8 mouse cellular contexts compared by ENCODE assay signal in the genomic region with DNA sequence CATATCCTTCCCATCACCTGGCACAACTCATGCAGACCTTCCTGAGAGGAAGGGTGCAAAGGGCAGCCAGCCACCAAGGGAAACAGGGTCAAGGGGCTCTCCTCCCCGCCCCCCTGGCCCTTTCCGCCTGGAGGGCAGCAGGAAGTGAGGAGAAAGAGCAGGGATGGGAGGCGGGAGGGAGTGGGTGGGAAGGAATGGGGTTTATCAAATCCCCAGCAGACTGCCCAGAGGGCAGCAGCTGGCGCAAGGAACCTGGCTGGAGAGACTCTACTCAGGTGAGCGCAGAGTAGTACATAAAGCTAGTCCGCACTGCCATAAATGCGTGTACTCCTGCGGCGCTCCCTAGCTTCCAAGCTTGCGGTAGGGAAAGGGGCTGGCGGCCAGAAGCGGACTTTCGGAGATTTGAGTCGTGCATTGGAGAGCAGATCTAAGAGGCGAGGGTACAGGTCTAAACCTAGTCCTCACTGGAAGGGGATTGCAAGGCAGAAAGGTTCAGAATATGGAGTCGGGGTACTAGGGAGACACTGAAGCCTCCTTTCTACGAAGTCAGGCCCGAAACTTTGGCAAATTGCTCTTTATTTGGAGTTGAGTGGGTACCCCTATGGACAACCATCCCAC. TPM values are rescaled to one million over a fixed set of nuclear protein-coding genes. Genes with fewer than 3 reads are reported as not detected.
A peak's percentile ranks its signal among the peaks of the same experiment; 100 is the strongest.
DNase-seq lines count a peak whose midpoint lies in the region; ATAC-seq and TF ChIP-seq lines count a peak whose summit lies in the region.

Gene Hyal2 (plus strand): TSS at position 244 of the 618 bp plus-strand sequence.

- H3K9ac ChIP-seq in embryonic facial prominence, embryonic 14.5 days (ENCODE audit: low read depth, low read length) = peak within 1 kb of the TSS; percentile 66
- peak within 1 kb of the TSS; percentile 94 for H3K9ac ChIP-seq in heart, embryonic 16.5 days (ENCODE audit: low read length)
- H3K9ac ChIP-seq in lung, embryonic 14.5 days = peak within 1 kb of the TSS; percentile 89

- H3K9me3 ChIP-seq in embryonic facial prominence, embryonic 14.5 days (ENCODE audit: control insufficient read depth, low read length) = no peaks in the 10 kb centered on the region
- H3K9me3 ChIP-seq in heart, embryonic 16.5 days (replicated peaks; ENCODE audit: control insufficient read depth, low read length) = no peaks in the 10 kb centered on the region
- no peaks in the 10 kb centered on the region for H3K9me3 ChIP-seq in lung, embryonic 14.5 days (ENCODE audit: low read depth, low read length)

- WGBS in embryonic facial prominence, embryonic 14.5 days = 9% methylated on average over 18 of the region's 18 CpGs
- WGBS in heart, embryonic 16.5 days = 16% methylated on average over 18 of the region's 18 CpGs
- WGBS in lung, embryonic 14.5 days = 7% methylated on average over 18 of the region's 18 CpGs

- no peak for ATAC-seq in embryonic facial prominence, embryonic 14.5 days (ENCODE audit: low read depth)
- no peak for ATAC-seq in heart, embryonic 16.5 days (replicated peaks; ENCODE audit: extremely low read depth, insufficient read depth, low FRiP score)
- no peak; the same call in 1 of the 2 replicates for ATAC-seq in lung, embryonic 14.5 days (ENCODE audit: insufficient read depth)
- no peak for ATAC-seq in granulocyte monocyte progenitor cell, adult 5-6 weeks (replicated peaks; ENCODE audit: poor library complexity, severe bottlenecking)

- no peak for DNase-seq in left cerebral cortex, adult 8-10 months (ENCODE audit: low spot score in 2 of 2)
- no peak for DNase-seq in left cerebral cortex, adult 9 months (ENCODE audit: low spot score in 2 of 2)
- DNase-seq in embryonic facial prominence, embryonic 14.5 days (ENCODE audit: low spot score) = no peak
- peak; percentile 88 for DNase-seq in kidney, postnatal 14 days
- DNase-seq in lung, embryonic 14.5 days = no peak
- DNase-seq in urinary bladder, adult 18-20 months (ENCODE audit: low spot score in 2 of 2) = no peak

- TF ChIP-seq CTCF in lung, embryonic 14.5 days (IDR thresholded peaks at IDR 0.05; ENCODE audit: low read depth) = no peak

- peak within 1 kb of the TSS; percentile 63 for H3K4me2 ChIP-seq in embryonic facial prominence, embryonic 14.5 days (ENCODE audit: low read depth, low read length)
- peak within 1 kb of the TSS; percentile 75 for H3K4me2 ChIP-seq in heart, embryonic 16.5 days (ENCODE audit: low read depth, low read length)
- peak within 1 kb of the TSS; percentile 65 for H3K4me2 ChIP-seq in lung, embryonic 14.5 days

- no peaks in the 10 kb centered on the region for H3K27me3 ChIP-seq in embryonic facial prominence, embryonic 14.5 days (replicated peaks; ENCODE audit: control insufficient read depth, insufficient read depth, low read length)
- H3K27me3 ChIP-seq in heart, embryonic 16.5 days (ENCODE audit: control insufficient read depth, insufficient read depth, low read length) = no peaks in the 10 kb centered on the region
- no peaks in the 10 kb centered on the region for H3K27me3 ChIP-seq in lung, embryonic 14.5 days (ENCODE audit: insufficient read depth, low read length)

- H3K4me1 ChIP-seq in embryonic facial prominence, embryonic 14.5 days (ENCODE audit: control insufficient read depth, insufficient read depth, low read length) = peaks cover 32% of the 10 kb centered on the region
- H3K4me1 ChIP-seq in heart, embryonic 16.5 days (ENCODE audit: control insufficient read depth, insufficient read depth, low read length) = peaks cover 42% of the 10 kb centered on the region
- peaks cover 28% of the 10 kb centered on the region for H3K4me1 ChIP-seq in lung, embryonic 14.5 days (ENCODE audit: insufficient read depth)

- peak within 1 kb of the TSS; percentile 52 for H3K4me3 ChIP-seq in embryonic facial prominence, embryonic 14.5 days (ENCODE audit: low read depth, low read length)
- H3K4me3 ChIP-seq in heart, embryonic 16.5 days (ENCODE audit: low read length) = peak within 1 kb of the TSS; percentile 87
- H3K4me3 ChIP-seq in lung, embryonic 14.5 days (ENCODE audit: low read depth, low read length) = peak within 1 kb of the TSS; percentile 84

- peaks cover 45% of the 10 kb centered on the region for H3K36me3 ChIP-seq in embryonic facial prominence, embryonic 14.5 days (ENCODE audit: control insufficient read depth, insufficient read depth, low read length)
- peaks cover 14% of the 10 kb centered on the region for H3K36me3 ChIP-seq in heart, embryonic 16.5 days (ENCODE audit: control insufficient read depth, insufficient read depth)
- peaks cover 42% of the 10 kb centered on the region for H3K36me3 ChIP-seq in lung, embryonic 14.5 days (ENCODE audit: insufficient read depth)

- H3K27ac ChIP-seq in embryonic facial prominence, embryonic 14.5 days (replicated peaks; ENCODE audit: low read depth, low read length) = peak within 1 kb of the TSS; percentile 88
- H3K27ac ChIP-seq in heart, embryonic 16.5 days (ENCODE audit: low read length) = peak within 1 kb of the TSS; percentile 93
- peak within 1 kb of the TSS; percentile 92 for H3K27ac ChIP-seq in lung, embryonic 14.5 days (ENCODE audit: low read depth)

RNA-seq across cellular contexts. Expression of gene Hyal2, which starts in this region (rescaled TPM):
- total RNA-seq in left cerebral cortex, adult 8-10 months (2022) = 10 to 100 TPM; 13.0 to 18.0 (median 15.4) TPM
- polyA plus RNA-seq in embryonic facial prominence, embryonic 14.5 days (2014; fragmentation: Nextera tagmentation; extraction: Ambion mirVana) = 106 and 112 TPM in 2 replicates
- polyA plus RNA-seq in heart, embryonic 16.5 days (2015; fragmentation: Nextera tagmentation; extraction: Ambion mirVana) = 87.4 and 87.7 TPM in 2 replicates
- 126 and 129 TPM in 2 replicates for polyA plus RNA-seq in lung, embryonic 14.5 days (2014; fragmentation: Nextera tagmentation; extraction: Ambion mirVana)
- total RNA-seq in granulocyte monocyte progenitor cell, adult 5-6 weeks (2014; fragmentation: Nextera tagmentation) = 6.2 and 11.6 TPM in 2 replicates
- 3.0 and 5.3 TPM in 2 replicates for total RNA-seq in granulocyte monocyte progenitor cell, adult 5-6 weeks (2017)
